Mouse (Mus musculus) embryonic facial prominence, embryonic 14.5 days (tissue): ENCODE results near the gene Il18. TPM values are rescaled to one million over a fixed set of nuclear protein-coding genes. Genes with fewer than 3 reads are reported as not detected.
A peak's percentile ranks its signal among the peaks of the same experiment; 100 is the strongest.

Experiments used
- ATAC-seq: fragments of 200-750 bp; cut with Nextera tagmentation; 2 replicates; pipeline ENCODE4 v1.8.0; 2017; ENCODE audit warnings: low read depth, moderate number of reproducible peaks, moderate TSS enrichment
- DNase-seq: peaks from one replicate; pipeline ENCODE4 v3.0.0-alpha.2; 2015; ENCODE audit warnings: low spot score
- H3K27ac ChIP-seq: fragments of 300-500 bp; sonication (generic); replicated peaks from 2 replicates; pipeline ENCODE4 v1.5.1; 2014; ENCODE audit warnings: low read depth, mild to moderate bottlenecking, low read length, moderate library complexity
- H3K27me3 ChIP-seq: fragments of 300-500 bp; sonication (generic); replicated peaks from 2 replicates; pipeline ENCODE4 v1.6.1; 2014; ENCODE audit warnings: low read length; ENCODE audit not compliant: control insufficient read depth, insufficient read depth
- H3K36me3 ChIP-seq: fragments of 300-500 bp; sonication (generic); 2 replicates; pipeline ENCODE4 v1.6.1; 2014; ENCODE audit warnings: low read length, mixed read lengths; ENCODE audit not compliant: control insufficient read depth, insufficient read depth
- H3K4me1 ChIP-seq: fragments of 300-500 bp; sonication (generic); 2 replicates; pipeline ENCODE4 v1.6.1; 2014; ENCODE audit warnings: antibody characterized with exemption, low read length; ENCODE audit not compliant: control insufficient read depth, insufficient read depth
- H3K4me2 ChIP-seq: fragments of 300-500 bp; sonication (generic); 2 replicates; pipeline ENCODE4 v1.6.1; 2014; ENCODE audit warnings: low read depth, mild to moderate bottlenecking, low read length, moderate library complexity, mixed read lengths
- H3K4me3 ChIP-seq: fragments of 300-500 bp; sonication (generic); 2 replicates; pipeline ENCODE4 v1.5.1; 2014; ENCODE audit warnings: low read depth, mild to moderate bottlenecking, low read length
- H3K9ac ChIP-seq: fragments of 300-500 bp; sonication (generic); 2 replicates; pipeline ENCODE4 v1.6.1; 2014; ENCODE audit warnings: low read depth, mild to moderate bottlenecking, low read length, moderate library complexity, mixed read lengths
- H3K9me3 ChIP-seq: fragments of 300-500 bp; sonication (generic); 2 replicates; pipeline ENCODE4 v1.6.1; 2016; ENCODE audit warnings: low read length; ENCODE audit not compliant: control insufficient read depth
- WGBS: fragments of 180-500 bp; shearing (Covaris S2); extraction: QIAGEN DNeasy Blood & Tissue Kit; methylation state at CpG from one replicate; pipeline ENCODE4 v1.1.7; 2014; 5-methylcytosine and 5-hydroxymethylcytosine counted together
- polyA plus RNA-seq: library from polyadenylated mRNA; unstranded; fragments of >200 nt; fragmentation: Nextera tagmentation; extraction: Ambion mirVana; gene quantifications from 2 replicates; pipeline ENCODE4 v1.2.1, GENCODE M21; 2014

Il18 gene
- polyA plus RNA-seq, 1 experiment from 2014 or later = 7.7 TPM

- H3K27me3 ChIP-seq = no peaks in the 10 kb centered on the region
- no peak for DNase-seq
- 83% methylated on average over 5 of the region's 5 CpGs for WGBS
- H3K4me3 ChIP-seq = no peak overlapping the region
- no peak overlapping the region for H3K9ac ChIP-seq
- peaks cover 6% of the 10 kb centered on the region for H3K4me1 ChIP-seq
- no peaks in the 10 kb centered on the region for H3K36me3 ChIP-seq
- no peaks in the 10 kb centered on the region for H3K9me3 ChIP-seq
- H3K27ac ChIP-seq = no peak overlapping the region
- no peak for ATAC-seq
- no peak overlapping the region for H3K4me2 ChIP-seq
Observed at GRCm38 (mm10) chr9:50525585-50525984, 29.0 kb upstream of the Il18 start.

DNA sequence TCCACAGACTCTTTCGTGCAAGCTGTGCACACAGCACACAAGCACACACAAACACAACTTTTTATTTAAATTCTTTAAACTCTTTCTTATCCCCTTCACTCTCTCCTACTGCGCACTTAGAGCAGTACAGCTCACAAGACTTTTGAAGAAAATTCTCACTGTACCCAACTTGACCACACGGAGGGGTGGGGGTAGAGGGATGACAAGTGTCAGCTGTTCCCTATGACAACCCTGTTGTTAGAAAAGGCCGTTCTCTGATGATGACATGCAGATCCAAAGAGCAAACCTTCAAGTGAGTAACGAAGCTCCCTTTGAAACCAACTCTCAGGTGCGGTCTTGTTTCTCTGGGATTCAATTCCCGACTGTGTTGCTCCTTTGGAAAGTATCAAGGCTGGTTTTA lies 26.8 kb upstream of the Il18 start:
- Histone ChIP-seq H3K4me3 (peak overlapping the region; percentile 62), H3K4me2 (peak overlapping the region; percentile 54), H3K27ac (no peak overlapping the region), H3K27me3 (no peaks in the 10 kb centered on the region), H3K36me3 (no peaks in the 10 kb centered on the region), H3K9me3 (no peaks in the 10 kb centered on the region), H3K4me1 (peaks cover 6% of the 10 kb centered on the region), H3K9ac (peak overlapping the region; percentile 67)
- ATAC-seq (no peak), DNase-seq (no peak)
- 38% methylated on average over 7 of the region's 7 CpGs for WGBS

- DNase-seq = peak; percentile 99
- no peak within 1 kb of the TSS for H3K27ac ChIP-seq
- H3K9ac ChIP-seq = peak within 1 kb of the TSS; percentile 67
- H3K9me3 ChIP-seq = no peaks in the 10 kb centered on the region
- no peaks in the 10 kb centered on the region for H3K27me3 ChIP-seq
- peak; percentile 98 for ATAC-seq
- peak within 1 kb of the TSS; percentile 62 for H3K4me3 ChIP-seq
- no peaks in the 10 kb centered on the region for H3K36me3 ChIP-seq
- under 1% methylated on average over 53 of the region's 54 CpGs for WGBS
- peak within 1 kb of the TSS; percentile 54 for H3K4me2 ChIP-seq
- peaks cover 6% of the 10 kb centered on the region for H3K4me1 ChIP-seq
Observed at GRCm38 (mm10) chr9:50528293-50528892, 26.2 kb upstream of the Il18 start, which contains the start of gene Pts. Pts (minus strand) TSS chr9:50528724.

- H3K9ac ChIP-seq = no peak overlapping the region
- no peaks in the 10 kb centered on the region for H3K9me3 ChIP-seq
- H3K4me3 ChIP-seq = no peak overlapping the region
- H3K4me2 ChIP-seq = no peak overlapping the region
- peak; percentile 69 for DNase-seq
- H3K36me3 ChIP-seq = no peaks in the 10 kb centered on the region
- peak; percentile 19; the same call in 1 of the 2 replicates for ATAC-seq
- no peak overlapping the region for H3K27ac ChIP-seq
- 19% methylated on average over 2 of the region's 2 CpGs for WGBS
- H3K27me3 ChIP-seq = no peaks in the 10 kb centered on the region
- H3K4me1 ChIP-seq = peaks cover 6% of the 10 kb centered on the region
Observed at GRCm38 (mm10) chr9:50530890-50531289, 23.7 kb upstream of the Il18 start.

- no peak overlapping the region for H3K4me2 ChIP-seq
- no peaks in the 10 kb centered on the region for H3K9me3 ChIP-seq
- H3K4me1 ChIP-seq = no peaks in the 10 kb centered on the region
- no peak overlapping the region for H3K27ac ChIP-seq
- H3K27me3 ChIP-seq = no peaks in the 10 kb centered on the region
- no peak overlapping the region for H3K9ac ChIP-seq
- H3K4me3 ChIP-seq = no peak overlapping the region
- no peak for DNase-seq
- ATAC-seq = no peak
- no peaks in the 10 kb centered on the region for H3K36me3 ChIP-seq
- 81% methylated on average over 11 of the region's 11 CpGs for WGBS
Observed at GRCm38 (mm10) chr9:50533328-50533727, 21.3 kb upstream of the Il18 start.

DNA sequence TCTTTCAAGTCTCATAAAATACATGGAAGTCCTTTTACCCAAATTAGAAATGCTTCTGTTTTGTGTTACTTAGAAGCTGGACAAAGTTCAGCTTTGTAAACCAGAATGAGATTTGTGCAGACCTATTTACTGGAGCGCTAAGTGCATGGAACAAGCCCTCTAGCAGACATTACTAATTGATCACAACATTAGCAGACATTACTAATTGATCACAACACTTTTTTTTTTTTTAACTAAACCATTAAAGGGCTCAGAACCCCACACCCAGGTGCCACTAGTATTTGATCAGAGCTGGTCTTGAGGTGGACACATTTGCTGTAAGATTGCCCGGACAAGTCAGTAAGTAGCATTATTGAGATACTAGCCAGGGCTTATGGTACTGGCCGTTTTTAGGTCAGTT lies 20.8 kb upstream of the Il18 start:
- H3K9me3 ChIP-seq = no peaks in the 10 kb centered on the region
- WGBS = 71% methylated on average over 3 of the region's 3 CpGs
- H3K4me3 ChIP-seq = no peak overlapping the region
- H3K36me3 ChIP-seq = no peaks in the 10 kb centered on the region
- no peak overlapping the region for H3K4me2 ChIP-seq
- H3K9ac ChIP-seq = no peak overlapping the region
- no peak overlapping the region for H3K27ac ChIP-seq
- H3K4me1 ChIP-seq = no peaks in the 10 kb centered on the region
- no peaks in the 10 kb centered on the region for H3K27me3 ChIP-seq
- no peak for DNase-seq
- ATAC-seq = no peak

DNA sequence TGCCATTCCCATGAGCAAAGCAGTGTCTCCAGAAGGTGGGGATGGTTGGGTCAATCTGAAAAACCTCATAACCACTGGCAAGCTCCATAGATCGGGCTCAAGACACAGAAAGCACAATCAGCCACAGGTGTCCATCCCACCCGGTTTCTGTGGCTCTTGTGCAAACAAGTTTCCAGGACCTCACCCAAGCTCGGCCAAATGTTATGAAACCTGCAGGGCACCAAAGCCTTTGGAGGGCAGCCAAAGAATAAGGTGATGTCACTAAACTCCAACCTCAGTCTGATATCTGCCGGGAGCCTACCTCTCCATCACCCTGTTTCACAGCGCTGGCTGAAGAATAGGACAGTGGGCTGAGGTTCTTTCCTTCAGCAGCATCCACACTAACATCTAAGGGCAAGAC lies 18.7 kb upstream of the Il18 start:
- WGBS = 68% methylated on average over 5 of the region's 5 CpGs
- DNase-seq = no peak

GRCm38 (mm10) chr9:50536603-50537135 lies 18.0 kb upstream of the Il18 start:
- no peak overlapping the region for H3K4me2 ChIP-seq
- no peaks in the 10 kb centered on the region for H3K27me3 ChIP-seq
- DNase-seq (no peak), ATAC-seq (no peak)
- H3K4me3 ChIP-seq = no peak overlapping the region
- H3K27ac ChIP-seq = no peak overlapping the region
- no peaks in the 10 kb centered on the region for H3K36me3 ChIP-seq
- H3K4me1 ChIP-seq = no peaks in the 10 kb centered on the region
- 81% methylated on average over 7 of the region's 7 CpGs for WGBS
- no peak overlapping the region for H3K9ac ChIP-seq
- H3K9me3 ChIP-seq = no peaks in the 10 kb centered on the region

More for the DNA sequence above, 18.7 kb upstream of the Il18 start:
- no peak for ATAC-seq
- H3K4me1 ChIP-seq = no peaks in the 10 kb centered on the region
- H3K9me3 ChIP-seq = no peaks in the 10 kb centered on the region
- H3K36me3 ChIP-seq = no peaks in the 10 kb centered on the region
- no peak overlapping the region for H3K4me2 ChIP-seq
- H3K27ac ChIP-seq = no peak overlapping the region
- no peak overlapping the region for H3K9ac ChIP-seq
- H3K4me3 ChIP-seq = no peak overlapping the region
- no peaks in the 10 kb centered on the region for H3K27me3 ChIP-seq

DNA sequence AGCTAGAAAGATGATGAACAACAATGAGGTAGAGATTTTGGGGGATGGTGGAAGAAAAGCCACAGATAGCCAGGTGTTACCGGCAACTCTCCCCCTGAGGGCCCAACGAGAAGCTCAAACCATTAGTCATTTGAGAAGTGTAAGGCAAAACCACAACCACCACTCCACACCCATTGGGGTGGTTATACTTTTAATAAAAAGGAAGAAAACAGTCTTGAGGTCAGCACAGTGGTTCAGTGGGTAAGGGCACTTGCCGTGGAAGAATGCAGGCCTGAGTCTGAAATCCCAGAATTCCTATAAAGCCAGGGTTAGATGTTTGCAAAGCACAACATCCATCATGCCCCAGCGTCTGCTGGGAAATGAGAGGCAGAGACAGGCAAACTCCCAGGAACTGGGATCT lies 17.3 kb upstream of the Il18 start:
- no peaks in the 10 kb centered on the region for H3K9me3 ChIP-seq
- ATAC-seq (no peak), DNase-seq (no peak)
- H3K9ac ChIP-seq = no peak overlapping the region
- no peak overlapping the region for H3K27ac ChIP-seq
- H3K4me2 ChIP-seq = no peak overlapping the region
- no peaks in the 10 kb centered on the region for H3K36me3 ChIP-seq
- 60% methylated on average over 4 of the region's 4 CpGs for WGBS
- H3K4me3 ChIP-seq = no peak overlapping the region
- no peaks in the 10 kb centered on the region for H3K4me1 ChIP-seq
- no peaks in the 10 kb centered on the region for H3K27me3 ChIP-seq
